Mouse (Mus musculus) CD4-positive, CD25-positive, alpha-beta regulatory T cell, adult 2 months (primary cell): ENCODE measurements at regions not wholly inside any gene's neighbourhood (a gene's known extent, or its start where the extent isn't known, plus 50 kb on each side); places are given as distances from the start of the nearest gene placed in this dataset.

Experiments used
- DNase-seq: peaks from one replicate; pipeline ENCODE4 v3.0.0-alpha.2; 2012; ENCODE audit warnings: low read depth, low spot score

DNA sequence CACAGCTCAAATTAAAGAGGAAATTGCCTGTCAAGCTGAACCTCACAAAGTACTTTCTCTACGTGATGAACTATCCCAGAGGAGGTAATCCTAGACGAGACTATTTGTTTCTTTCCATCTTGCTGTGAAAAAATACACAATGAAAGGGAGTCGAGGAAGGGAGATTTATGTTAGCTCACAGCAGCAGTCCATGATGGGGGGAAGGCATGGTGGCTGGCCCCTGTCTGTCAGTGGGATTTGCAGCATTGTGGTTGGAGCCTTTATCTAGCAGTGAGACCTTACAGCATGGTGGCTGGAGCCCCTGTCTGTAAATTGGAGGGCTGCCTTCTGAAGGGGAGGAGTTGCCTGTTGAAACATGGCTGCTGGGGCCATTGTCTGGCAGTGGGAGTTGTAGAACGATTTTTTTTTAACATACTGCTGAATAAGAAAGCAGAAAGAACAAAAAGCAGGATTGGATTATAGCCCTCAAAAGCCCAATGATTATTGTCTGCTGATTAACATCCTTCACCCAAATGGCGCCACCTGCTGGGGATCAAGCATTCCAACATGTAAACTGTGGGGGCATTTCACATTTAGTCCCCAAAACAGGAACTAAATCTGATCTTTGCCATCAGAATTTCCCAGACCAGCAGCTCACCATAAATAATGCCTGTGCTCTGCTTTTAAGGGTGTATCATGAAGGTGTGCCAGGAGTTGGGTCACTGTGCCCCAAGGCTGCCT lies 54.0 kb upstream of the Ripor2 start:
- DNase-seq: peak; percentile 75
